Mouse (Mus musculus) cerebellum, adult 9-10 months (tissue): Measurements from ENCODE around the gene Kirrel2.

Source experiments
- DNase-seq: peaks from one replicate; pipeline ENCODE4 v3.0.0; 2022

Gene Kirrel2

GRCm38 (mm10) chr7:30411023-30411422 lies 46.5 kb downstream of the Kirrel2 start:
- DNase-seq: no peak

GRCm38 (mm10) chr7:30409789-30410188 lies 47.7 kb downstream of the Kirrel2 start:
- DNase-seq: no peak

GRCm38 (mm10) chr7:30408639-30409038 lies 48.9 kb downstream of the Kirrel2 start:
- no peak for DNase-seq

GRCm38 (mm10) chr7:30402343-30402742 lies 55.1 kb downstream of the Kirrel2 start:
- DNase-seq: no peak

- DNase-seq: no peak
Observed at GRCm38 (mm10) chr7:30399671-30400070, 57.8 kb downstream of the Kirrel2 start.
